9 mouse cellular contexts compared by ENCODE assay signal in genomic region chr4:95742986-95743385, GRCm38 (mm10).
A peak's percentile ranks its signal among the peaks of the same experiment; 100 is the strongest.
DNase-seq lines count a peak whose midpoint lies in the region; ATAC-seq and TF ChIP-seq lines count a peak whose summit lies in the region.
"Had no signal": no experiment of that assay in that cellular context is flagged by ENCODE, and none has a peak within 500 bp of the region (broad histone marks: within the 10 kb centered on the region; RNA-seq: fewer than 3 reads in every experiment).

No protein-coding gene starts in this region.

- no peak for TF ChIP-seq CTCF in brain, embryonic 14.5 days (IDR thresholded peaks at IDR 0.05; ENCODE audit: borderline replicate concordance, extremely low read depth, insufficient read depth, insufficient read length)

- H3K27ac ChIP-seq in kidney, embryonic 15.5 days, result 0 out of 2 replicates have a peak overlapping the region, but pooled peaks have one; percentile 5
- H3K27ac ChIP-seq in kidney, embryonic 16.5 days (ENCODE audit: low read length), result no peak overlapping the region
- H3K27ac ChIP-seq in heart, embryonic 13.5 days (replicated peaks), result peak overlapping the region; percentile 51; the same call in 1 of the 2 replicates

- no peaks in the 10 kb centered on the region for H3K27me3 ChIP-seq in kidney, embryonic 15.5 days
- no peaks in the 10 kb centered on the region for H3K27me3 ChIP-seq in kidney, embryonic 16.5 days (ENCODE audit: insufficient read depth, low read length)
- no peaks in the 10 kb centered on the region for H3K27me3 ChIP-seq in heart, embryonic 13.5 days (replicated peaks)

- H3K36me3 ChIP-seq in kidney, embryonic 15.5 days, result no peaks in the 10 kb centered on the region
- H3K36me3 ChIP-seq in kidney, embryonic 16.5 days (ENCODE audit: insufficient read depth, low read length), result no peaks in the 10 kb centered on the region
- no peaks in the 10 kb centered on the region for H3K36me3 ChIP-seq in heart, embryonic 13.5 days

- H3K4me2 ChIP-seq in kidney, embryonic 15.5 days, result no peak overlapping the region
- H3K4me2 ChIP-seq in kidney, embryonic 16.5 days (replicated peaks; ENCODE audit: low read depth, low read length), result no peak overlapping the region
- no peak overlapping the region for H3K4me2 ChIP-seq in heart, embryonic 13.5 days

- WGBS in kidney, embryonic 15.5 days, result 26% methylated on average over 4 of the region's 4 CpGs
- WGBS in kidney, embryonic 16.5 days, result 30% methylated on average over 4 of the region's 4 CpGs
- whole genome bisulfite sequencing in heart, embryonic 13.5 days, result 23% methylated on average over 4 of the region's 4 CpGs

- no peak overlapping the region for H3K9ac ChIP-seq in kidney, embryonic 15.5 days
- no peak overlapping the region for H3K9ac ChIP-seq in kidney, embryonic 16.5 days (replicated peaks; ENCODE audit: low read length)
- no peak overlapping the region for H3K9ac ChIP-seq in heart, embryonic 13.5 days

- no peak overlapping the region for H3K4me3 ChIP-seq in kidney, embryonic 15.5 days (replicated peaks)
- H3K4me3 ChIP-seq in kidney, embryonic 16.5 days (ENCODE audit: low read length), result no peak overlapping the region
- H3K4me3 ChIP-seq in heart, embryonic 13.5 days, result no peak overlapping the region
- H3K4me3 ChIP-seq: erythroblast, embryonic 14.5 days had no signal

- DNase-seq in brain, embryonic 14.5 days (ENCODE audit: low read depth), result peak; percentile 47
- DNase-seq in left cerebral cortex, postnatal 14 days (ENCODE audit: low spot score in 2 of 2), result peak; percentile 42 to 66
- DNase-seq in testis, postnatal 10 days (ENCODE audit: low spot score), result peak; percentile 57
- no peak for DNase-seq in cerebellum, adult 9-10 months

- no peak for TF ChIP-seq POLR2A in brain, embryonic 14.5 days (IDR thresholded peaks at IDR 0.05; ENCODE audit: borderline replicate concordance, extremely low read depth, insufficient read depth, insufficient read length, poor library complexity, severe bottlenecking)

- H3K9me3 ChIP-seq in kidney, embryonic 15.5 days (replicated peaks), result no peaks in the 10 kb centered on the region
- H3K9me3 ChIP-seq in kidney, embryonic 16.5 days (ENCODE audit: low read length), result no peaks in the 10 kb centered on the region
- no peaks in the 10 kb centered on the region for H3K9me3 ChIP-seq in heart, embryonic 13.5 days

- intact Hi-C loops in left cerebral cortex, postnatal 14 days (cut with DNase I), result no loop called here

- H3K4me1 ChIP-seq in kidney, embryonic 15.5 days, result peaks cover 16% of the 10 kb centered on the region
- peaks cover 10% of the 10 kb centered on the region for H3K4me1 ChIP-seq in kidney, embryonic 16.5 days (ENCODE audit: insufficient read depth, low read length)
- H3K4me1 ChIP-seq in heart, embryonic 13.5 days, result peaks cover 52% of the 10 kb centered on the region

- ATAC-seq in kidney, embryonic 15.5 days (replicated peaks; ENCODE audit: low FRiP score), result no peak
- ATAC-seq in kidney, embryonic 16.5 days (ENCODE audit: low FRiP score, low TSS enrichment), result no peak
- ATAC-seq in heart, embryonic 13.5 days (ENCODE audit: extremely low read depth, insufficient number of reproducible peaks, low FRiP score, low TSS enrichment), result no peak
- ATAC-seq in activated CD4-positive, CD25-positive, alpha-beta regulatory T cell, adult 4 months, result no peak
